Mouse (Mus musculus) CD8-positive naive resting alpha-beta T cell, adult 2 months (primary cell): ENCODE data around the gene Clcn3.
A peak's percentile ranks its signal among the peaks of the same experiment; 100 is the strongest.

Source experiments
- DNase-seq, 2 experiments: peaks; one replicate each; pipeline ENCODE4 v3.0.0; 2022; ENCODE audit warnings: low read depth in 2 of 2, low spot score in 2 of 2

Clcn3 gene

DNA sequence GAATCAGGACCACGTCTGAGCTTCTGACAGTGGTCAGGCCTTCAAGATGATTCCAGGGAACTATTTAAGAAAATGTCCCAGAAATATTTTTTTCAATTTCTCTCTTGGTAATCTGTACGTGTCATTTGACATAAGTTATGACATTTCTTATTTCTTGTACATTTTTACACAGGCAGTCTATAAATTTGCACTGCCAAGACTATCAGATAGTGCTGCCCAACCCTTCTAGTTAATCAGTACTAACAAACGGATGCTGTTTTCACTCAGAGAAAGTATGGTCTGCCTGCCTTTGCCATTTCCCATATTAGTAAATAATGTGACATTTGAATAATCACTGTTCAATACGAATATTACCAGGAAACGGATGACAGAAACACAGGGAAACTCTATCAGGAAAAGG, 30.3 kb downstream of the Clcn3 start:
- no peak for DNase-seq

DNA sequence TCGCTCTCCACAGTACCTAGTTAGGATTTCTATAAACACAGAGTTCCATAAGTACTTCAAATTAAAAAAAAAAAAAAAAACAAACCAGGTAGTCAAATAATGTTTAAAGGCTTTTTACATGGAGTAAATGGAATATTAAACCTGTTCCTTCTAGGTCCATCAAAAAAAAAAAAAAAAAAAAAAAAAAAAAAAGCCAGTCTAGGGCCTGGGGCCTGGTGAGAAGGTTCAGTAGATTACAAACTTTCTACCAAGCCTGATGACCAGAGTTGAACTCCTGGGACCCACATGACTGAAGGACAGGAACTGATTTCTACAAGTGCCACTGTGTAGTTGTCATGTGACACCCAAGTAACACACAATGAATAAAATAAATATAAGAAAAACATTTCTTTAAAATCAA, 31.3 kb downstream of the Clcn3 start:
- no peak for DNase-seq

DNA sequence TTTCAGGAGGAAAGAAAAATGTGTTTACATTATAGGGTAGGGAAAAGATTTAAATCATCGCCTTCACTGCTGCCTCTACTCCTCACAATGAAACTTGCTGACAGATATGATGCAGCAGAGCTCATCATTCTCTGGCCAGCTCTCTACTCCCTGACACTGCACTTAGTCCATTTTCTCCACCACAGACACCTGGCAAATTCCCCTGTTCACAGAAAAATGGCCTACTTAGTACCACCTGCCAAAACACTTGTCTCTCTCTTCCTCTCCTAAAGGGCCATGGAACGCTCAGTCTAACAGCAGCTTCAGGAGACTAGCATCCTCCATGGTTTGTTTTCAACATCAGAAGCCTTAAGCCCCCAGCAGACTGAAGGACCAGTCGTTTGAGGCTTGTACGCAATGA, 31.8 kb downstream of the Clcn3 start:
- no peak for DNase-seq

DNA sequence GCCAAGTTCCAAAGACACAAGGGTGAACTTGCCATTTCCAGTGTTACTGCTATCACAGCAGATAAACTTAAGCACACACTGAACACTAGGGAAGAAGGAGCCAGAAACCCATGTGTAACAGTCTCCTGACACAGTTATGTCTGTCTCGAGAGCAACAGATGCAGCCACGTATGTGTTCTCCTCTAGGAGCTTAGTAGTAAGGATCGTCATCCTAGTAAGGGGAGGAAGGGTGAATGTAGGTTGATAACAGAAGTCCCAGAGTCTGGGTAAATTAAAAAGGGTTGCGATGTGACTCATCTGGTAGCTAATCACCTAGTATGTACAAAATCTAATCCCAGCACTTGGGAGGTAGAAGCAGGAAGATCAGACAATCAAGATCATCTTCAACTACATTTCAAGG, 33.2 kb downstream of the Clcn3 start:
- no peak for DNase-seq

DNA sequence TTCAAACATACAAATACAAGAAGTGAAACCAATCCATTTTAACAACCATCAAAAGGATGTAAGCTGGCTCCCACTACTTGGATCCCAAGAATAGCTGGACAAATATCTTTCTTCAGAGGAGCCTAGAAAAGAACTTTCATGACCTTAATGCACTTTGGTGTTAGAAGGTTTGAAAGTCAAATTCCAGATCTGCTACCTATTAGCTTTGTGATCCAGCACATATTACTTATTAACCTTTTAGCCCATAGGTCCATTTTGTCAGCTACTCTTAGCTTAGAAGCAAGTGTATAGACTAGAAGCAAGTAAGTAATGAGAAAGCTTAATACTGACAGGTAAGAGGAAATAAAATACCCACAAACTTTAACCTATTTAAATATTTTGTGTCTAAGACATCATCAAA, 35.6 kb downstream of the Clcn3 start:
- DNase-seq = no peak

DNA sequence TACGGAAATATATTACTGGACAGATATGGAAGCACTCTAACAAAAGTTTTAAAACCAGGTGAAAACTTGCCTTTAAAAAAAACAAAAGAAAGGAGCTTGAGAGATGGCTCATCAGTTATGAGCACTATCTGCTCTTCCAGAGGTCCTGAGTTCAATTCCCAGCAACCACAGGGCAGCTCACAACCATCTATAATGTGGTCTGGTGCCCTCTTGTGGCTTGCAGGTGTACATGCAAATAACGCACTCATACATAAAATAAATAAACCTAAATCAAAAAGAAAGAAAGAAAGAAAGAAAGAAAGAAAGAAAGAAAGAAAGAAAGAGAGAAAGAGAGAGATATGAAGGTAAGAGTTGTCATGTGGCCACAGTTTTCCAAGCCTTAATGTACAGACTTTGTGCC, 40.2 kb downstream of the Clcn3 start:
- peak in 1 of 2 experiments; percentile 8 for DNase-seq

DNA sequence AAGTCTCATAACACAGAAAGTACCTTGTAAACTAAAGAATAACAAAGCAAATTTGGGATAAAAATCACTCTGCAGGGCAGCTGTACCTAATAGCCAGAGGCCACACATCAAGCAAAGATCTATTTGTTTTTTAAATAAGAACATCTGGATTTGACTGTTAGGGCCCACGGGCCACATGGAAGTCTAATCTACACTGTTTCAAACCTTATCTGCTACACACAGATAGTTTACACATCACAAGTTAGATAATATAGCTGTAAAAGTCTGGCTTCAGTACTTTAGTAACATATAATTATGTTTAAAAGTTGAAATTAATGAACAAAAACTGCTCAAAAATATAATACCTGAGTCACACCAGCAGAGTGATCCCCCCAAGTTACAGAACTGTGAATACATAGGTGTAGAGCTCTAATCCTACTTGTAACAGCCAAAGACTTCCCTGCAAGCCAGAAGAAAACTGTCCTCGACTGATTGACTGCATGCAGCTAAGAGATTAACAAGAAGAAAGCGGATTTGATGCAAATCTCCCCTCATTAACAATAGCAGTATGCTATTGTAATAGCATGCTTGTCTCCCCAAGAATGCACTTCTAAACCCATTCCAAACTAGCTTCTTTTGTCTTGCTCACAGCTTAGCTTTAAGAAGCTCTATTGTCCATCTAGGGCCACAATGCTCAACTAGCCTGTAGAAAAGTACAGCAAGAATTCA, 44.2 kb downstream of the Clcn3 start:
- no peak for DNase-seq

DNA sequence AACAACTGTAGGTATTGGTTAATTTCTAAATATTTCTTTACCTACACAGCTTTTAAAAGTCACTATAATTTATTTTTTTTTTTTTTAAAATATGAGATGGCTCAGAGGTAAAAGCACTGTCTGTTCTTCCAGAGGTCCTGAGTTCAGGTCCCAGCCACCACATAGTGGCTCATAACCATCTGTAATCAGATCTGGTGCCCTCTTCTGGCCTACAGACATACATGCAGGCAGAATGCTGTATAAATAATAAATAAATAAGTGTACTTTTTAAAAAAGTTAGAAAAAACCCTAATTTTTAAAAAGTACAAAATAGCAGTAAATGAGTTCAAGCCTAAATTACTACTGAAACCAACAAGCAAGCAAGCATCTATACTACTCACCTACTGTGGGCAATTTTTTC, 49.5 kb downstream of the Clcn3 start:
- DNase-seq = no peak

DNA sequence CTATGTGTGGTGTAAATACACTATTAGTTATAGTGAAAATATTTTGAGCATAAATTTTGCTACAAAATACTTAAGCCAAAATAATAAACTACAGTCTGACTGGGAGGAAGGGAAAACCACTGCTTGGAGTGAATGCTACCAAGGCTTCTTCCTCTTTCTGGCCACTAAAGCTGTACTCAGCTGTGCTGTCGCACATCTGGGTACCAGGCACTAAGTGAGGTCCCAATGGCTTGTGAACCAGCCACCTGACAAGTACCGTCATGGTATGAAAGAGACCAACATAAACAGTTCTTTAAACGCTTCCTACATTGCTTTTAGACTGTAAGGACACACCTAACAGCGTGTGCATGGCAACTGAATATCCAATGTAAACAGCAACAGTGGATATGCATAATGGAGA, 62.9 kb downstream of the Clcn3 start:
- DNase-seq = no peak

DNA sequence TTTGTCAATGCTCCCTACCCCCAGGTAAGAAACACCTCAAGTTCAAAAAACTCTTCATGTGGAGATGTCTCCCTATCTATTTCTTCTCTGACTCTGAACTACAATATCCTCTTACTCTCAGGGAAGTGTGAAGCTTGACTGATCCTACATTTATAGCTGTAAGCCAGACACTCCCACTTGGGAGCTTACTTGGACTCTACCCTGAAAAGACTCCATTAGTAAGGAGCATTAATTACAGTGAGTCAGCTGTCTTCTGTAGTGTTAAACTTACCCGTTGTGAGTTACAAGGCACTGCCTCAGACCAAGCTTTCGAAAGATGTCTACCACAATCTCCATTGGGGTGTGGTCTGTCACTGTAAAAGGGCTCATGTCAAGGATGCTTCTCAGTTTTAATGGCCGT, 64.0 kb downstream of the Clcn3 start:
- no peak for DNase-seq

DNA sequence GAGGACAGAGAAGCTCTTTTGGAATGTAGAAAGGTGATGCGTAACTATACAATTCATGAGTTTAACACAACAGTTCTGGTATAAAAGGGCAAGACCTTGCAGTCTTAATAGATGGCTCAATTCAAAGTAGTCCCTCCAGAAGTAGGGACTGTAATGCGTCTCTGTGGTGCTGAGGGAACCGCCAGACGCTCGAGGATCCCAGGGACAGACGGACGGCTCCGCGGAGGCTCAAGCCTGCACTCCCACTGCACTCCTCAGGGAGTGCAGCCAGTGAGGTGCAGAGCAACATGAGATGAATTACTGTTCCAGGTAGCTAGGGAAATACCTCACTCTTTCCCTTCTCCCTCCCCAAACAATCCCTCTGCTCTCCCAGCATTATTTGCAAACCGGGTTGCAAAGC, 70.5 kb downstream of the Clcn3 start:
- no peak for DNase-seq

DNA sequence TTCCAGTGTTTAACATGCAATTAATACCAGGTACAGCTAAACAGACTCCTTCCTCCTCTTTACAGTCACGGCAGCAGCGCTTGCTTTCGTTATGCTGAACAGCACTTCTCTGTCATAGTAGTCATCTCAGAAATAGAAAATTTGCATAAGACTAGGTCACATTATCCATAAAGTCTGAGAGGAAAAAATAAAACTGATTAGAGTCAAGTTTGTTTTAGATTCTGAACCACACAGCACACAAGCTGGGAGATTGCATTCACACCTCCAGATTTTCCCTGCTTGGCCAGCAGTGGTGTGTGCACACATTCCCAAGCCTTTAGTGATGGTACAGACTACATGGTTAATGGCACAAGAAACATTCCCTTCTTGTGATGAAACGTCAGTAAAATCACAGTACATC, 71.0 kb downstream of the Clcn3 start:
- no peak for DNase-seq

DNA sequence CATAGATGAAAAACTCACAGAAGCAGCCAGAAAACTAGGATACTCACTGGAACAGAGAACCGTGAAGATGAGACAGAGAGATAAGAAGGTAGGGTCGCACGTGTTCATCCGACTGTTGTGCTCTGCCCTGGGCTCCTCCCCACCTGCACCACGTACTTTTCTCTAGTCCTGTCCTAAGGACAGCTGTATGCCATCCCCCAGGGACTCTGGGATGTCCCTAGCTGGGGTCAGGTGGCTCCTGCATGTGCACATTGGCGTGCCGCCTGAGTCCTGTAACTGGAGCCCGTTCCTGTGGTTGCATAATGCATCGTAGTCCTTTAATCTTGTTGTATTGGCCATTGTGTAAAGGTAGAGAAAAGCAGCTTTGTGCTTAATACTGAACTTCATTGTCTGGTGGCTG, 83.0 kb downstream of the Clcn3 start:
- no peak for DNase-seq

DNA sequence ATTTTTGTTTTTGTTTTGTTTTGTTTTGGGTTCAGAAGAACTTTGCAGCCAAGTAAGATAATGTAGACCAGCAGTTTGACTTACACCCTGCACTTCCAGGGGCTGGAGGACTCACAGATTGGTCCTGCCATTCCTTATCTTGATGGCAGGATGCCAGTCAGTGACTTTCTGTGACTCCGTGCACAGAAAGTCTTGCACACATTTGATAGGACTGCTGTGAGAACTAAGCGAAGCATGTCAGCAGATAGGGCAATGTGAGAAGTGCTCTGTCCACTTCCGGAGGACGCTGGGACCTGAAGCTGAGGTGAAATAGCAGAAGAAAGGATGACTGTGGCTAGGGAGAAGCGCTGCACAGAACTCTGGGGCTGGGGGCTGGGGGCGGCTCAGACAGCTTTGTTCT, 87.2 kb downstream of the Clcn3 start:
- no peak for DNase-seq

DNA sequence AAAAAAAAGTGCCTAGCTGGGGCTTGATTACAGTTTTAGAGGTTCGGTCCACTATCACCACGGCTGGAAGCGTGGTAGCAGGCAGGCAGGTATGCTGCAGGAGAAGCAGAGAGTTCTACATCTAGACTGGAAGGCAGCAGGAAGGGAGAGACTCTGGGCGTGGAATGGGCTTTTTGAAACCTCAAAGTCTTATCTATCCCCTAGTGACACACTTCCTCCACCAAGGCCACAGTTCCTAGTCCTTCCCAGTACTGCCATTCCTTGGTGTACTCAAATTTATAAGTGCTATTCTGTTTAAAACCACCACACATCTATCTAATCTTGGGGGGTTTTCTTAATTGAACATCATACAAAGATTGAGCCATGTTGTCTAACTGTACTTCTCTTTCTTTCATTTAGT, 91.3 kb downstream of the Clcn3 start:
- no peak for DNase-seq

DNA sequence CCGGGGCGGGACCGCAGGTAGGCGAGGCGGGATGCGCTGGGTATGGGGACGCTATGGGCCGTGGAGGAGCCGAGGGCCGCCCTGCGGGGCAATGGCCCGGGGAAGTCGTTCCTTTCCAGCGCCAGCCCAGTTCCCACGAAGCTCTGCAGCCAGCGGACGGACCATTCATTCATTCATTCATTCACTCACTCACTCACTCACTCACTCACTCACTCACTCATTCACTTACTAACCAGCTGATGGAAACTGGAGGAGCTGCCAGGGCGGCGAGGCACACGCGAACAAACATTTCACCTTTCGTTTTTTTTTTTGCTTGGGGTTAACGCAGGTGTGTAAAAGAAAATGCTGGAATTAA, 92.6 kb downstream of the Clcn3 start:
- no peak for DNase-seq

DNA sequence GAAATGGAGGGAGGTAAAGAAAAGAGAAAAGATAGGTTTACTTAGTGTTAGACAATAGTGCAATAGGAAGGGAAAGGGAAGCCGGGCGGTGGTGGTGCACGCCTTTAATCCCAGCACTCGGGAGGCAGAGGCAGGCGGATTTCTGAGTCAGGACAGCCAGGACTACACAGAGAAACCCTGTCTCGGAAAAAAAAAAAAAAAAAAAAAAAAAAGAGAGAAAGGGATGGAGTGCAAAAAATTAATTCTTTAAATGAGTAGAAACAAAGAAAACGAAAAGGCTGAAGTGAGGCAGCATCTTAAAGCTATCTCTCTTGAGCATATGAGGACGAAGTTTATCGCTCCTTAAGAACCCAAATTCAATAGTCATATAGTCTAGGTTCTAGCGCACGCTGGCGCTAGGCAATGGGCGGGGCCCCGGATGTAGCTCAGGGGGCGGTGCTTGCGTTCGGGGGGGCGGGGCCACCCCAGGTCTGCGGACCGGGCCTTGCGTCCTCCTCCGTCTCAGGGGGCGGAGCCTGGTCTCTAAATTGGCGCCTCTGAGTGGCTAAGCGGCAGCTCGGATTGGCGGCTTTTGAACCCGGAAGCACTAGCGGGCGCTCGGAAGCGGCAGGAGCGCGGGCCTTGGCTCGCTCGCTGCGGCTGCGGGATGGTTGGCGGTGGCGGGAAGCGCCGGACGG, 93.1 kb downstream of the Clcn3 start, which contains the start of gene Hpf1:
TSS of gene Hpf1 (plus strand) at position 576 of the 677 bp plus-strand sequence.
- peak; percentile 87 for DNase-seq

DNA sequence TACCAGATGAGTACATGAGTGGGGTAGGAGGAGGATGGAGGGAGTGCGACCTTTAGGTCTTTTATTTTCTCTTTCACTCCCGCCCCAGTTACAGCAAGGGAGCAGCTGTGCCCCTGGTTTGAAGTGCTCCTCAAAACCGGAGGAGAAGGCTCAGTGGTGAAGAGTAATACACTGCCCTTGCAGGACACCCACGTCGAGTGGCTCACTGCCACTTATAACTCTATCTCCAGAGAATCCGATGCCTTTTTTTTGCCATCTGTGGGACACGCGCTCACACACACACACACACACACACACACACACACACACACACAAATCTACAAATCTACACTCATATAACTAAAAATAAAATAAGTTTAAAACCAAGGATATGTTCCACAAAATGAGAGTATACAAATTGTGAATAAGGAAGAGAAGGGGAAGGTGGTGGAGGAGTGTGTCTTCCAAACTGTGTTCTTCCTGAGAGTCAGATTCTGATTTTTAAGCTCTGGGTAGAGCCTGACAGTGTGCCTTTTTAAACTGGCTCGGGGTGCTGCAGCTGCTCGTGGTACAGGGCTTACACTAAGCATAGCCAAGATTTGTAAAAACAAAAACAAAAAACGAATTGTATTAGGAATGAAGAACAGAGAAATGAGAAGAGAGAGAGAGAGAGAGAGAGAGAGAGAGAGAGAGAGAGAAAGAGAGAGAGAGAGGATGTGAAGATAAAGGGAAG, 93.8 kb downstream of the Clcn3 start:
- no peak for DNase-seq

DNA sequence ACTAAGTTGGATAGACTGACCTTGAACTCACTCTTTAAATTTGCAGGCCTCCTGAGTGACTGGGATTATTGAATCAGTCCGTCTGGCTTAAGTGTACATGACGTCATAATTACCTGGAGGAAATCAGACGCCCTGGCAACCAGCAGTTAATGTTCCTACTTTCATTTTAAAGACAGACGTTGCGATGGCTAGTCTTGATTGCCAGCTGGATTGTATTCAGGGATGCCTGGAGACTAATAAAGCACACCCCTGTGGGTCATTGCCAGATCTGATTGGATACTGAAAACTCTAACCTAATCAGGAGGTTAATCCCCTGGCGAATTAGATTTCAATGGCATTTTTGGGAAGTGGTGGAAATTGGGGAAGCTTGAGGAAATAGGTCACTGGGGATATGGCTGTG, 96.4 kb downstream of the Clcn3 start:
- DNase-seq = no peak

DNA sequence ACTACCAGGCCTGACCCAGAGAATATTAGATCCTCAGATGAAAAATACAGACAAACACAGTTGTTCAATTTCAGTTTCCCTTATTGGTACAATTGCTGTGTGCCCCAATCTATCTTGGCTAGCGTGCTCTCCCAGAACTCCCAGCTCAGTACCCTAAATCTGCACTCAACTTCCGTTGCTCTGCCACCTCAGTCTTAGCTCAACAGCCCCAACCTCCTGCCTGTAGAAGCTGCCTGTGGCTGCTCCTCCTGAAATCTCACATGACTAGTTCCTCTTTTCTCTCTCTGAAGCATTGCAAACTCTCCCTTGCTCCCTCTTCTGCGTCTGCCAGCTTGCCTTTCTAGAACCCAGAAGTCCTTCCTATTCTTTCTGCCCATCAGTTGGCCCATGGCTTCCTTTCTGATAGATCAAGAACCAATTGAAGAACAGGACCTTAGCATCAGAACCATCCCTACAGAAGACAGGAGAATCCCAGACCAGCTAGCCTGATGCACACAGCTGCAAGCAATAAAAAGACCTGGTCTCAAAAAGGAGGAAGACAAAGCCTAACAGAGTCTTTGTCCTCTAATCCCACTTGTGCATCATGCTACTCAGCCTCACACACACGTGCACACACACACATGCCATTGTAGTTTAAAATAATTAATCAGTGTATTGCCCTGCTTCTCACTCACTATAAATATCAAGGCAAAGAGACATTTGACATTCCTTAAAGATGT, 99.5 kb downstream of the Clcn3 start:
- no peak for DNase-seq

DNA sequence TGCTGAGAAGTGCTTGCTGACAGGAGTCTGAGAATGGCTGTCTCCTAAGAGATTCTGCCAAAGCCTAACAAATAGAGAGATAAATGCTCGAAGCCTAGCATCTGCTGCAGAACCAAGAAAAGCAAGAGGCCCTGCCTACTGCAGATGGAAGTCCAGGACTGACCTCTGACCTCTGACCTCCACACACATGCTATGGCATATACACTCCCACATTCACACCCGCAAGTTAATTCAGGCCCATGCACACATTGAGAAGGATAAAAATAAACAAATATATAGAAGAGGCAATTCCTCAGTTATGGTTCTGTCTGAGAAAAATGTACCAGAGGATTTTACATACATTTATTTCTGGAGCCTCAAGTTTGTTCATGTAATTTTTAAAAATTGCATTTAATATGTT, 104.5 kb downstream of the Clcn3 start:
- no peak for DNase-seq
